Mouse (Mus musculus) bone marrow macrophage, adult 2 months (primary cell): ENCODE data around the gene Gm49380.

Experiments
- CTCF ChIP-seq: IDR thresholded peaks from 2 replicates; pipeline ENCODE4 v1.5.1; 2012; ENCODE audit warnings: low read depth, mild to moderate bottlenecking, low read length, moderate library complexity
- POLR2A ChIP-seq: IDR thresholded peaks from 2 replicates; pipeline ENCODE4 v1.6.1; 2012; ENCODE audit warnings: mild to moderate bottlenecking, low read depth, low read length, borderline replicate concordance

GRCm38 (mm10) chr9:44124317-44124716 is 11.0 kb upstream of the Gm49380 start:
- TF ChIP-seq CTCF (no peak), POLR2A (no peak)
